Mouse (Mus musculus): ENCODE results near the gene Tmem119. TPM values are rescaled to one million over a fixed set of nuclear protein-coding genes. Genes with fewer than 3 reads are reported as not detected.

Tmem119 gene
- total and polyA plus RNA-seq, 3 experiments = 0.13 TPM; not detected in 2

DNA sequence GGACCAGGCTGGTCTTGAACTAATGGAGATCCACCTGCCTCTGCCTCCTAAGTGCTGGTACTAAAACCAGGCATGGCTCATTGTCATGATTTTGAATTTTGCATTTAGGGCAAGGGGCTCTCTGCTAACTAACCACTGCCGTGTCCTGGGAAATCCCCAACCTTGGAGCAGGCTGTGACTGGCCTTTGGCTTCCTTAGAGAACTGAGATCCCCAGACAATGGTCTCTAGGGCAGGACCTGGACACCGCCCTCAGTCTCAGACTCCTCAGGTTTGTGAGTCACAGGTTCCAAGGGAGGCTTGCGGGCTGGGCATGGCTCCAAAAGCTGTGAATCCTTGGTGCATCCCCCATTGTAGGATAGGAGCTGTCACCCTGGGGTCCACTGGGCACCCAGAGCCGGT is 26.3 kb upstream of the Tmem119 start:
- H3K27ac ChIP-seq (ENCODE audit: control insufficient read depth, low read depth, low read length) = no peak overlapping the region
- no peak for TF ChIP-seq HCFC1 (IDR thresholded peaks at IDR 0.05; ENCODE audit: low read depth, low read length)
- TF ChIP-seq CTCF (IDR thresholded peaks at IDR 0.05 in 2 of 3, conservative IDR thresholded peaks at IDR 0.05 in 1 of 3; ENCODE audit: control insufficient read depth in 1 of 3, insufficient read depth in 1 of 3, low read depth in 2 of 3, low read length in 3 of 3, poor library complexity in 1 of 3, severe bottlenecking in 1 of 3) = no peak
- TF ChIP-seq SIN3A (IDR thresholded peaks at IDR 0.05; ENCODE audit: low read length) = no peak
- TF ChIP-seq ZMIZ1 (IDR thresholded peaks at IDR 0.05; ENCODE audit: low read depth, low read length) = no peak
- TF ChIP-seq MXI1 (IDR thresholded peaks at IDR 0.05; ENCODE audit: low read depth, low read length) = no peak
- no peak for TF ChIP-seq CHD1 (IDR thresholded peaks at IDR 0.05; ENCODE audit: low read depth, low read length)
- no peak for TF ChIP-seq ELF1 (IDR thresholded peaks at IDR 0.05; ENCODE audit: low read depth, low read length)
- TF ChIP-seq BHLHE40 (IDR thresholded peaks at IDR 0.05; ENCODE audit: borderline replicate concordance, low read depth, low read length) = no peak
- TF ChIP-seq ZC3H11A (IDR thresholded peaks at IDR 0.05; ENCODE audit: low read depth, low read length) = no peak
- no peak for TF ChIP-seq E2F4 (IDR thresholded peaks at IDR 0.05; ENCODE audit: borderline replicate concordance, low read depth, low read length)
- H3K9me3 ChIP-seq (replicated peaks; ENCODE audit: insufficient read depth, low read length) = no peaks in the 10 kb centered on the region
- H3K4me3 ChIP-seq (ENCODE audit: control insufficient read depth in 1 of 2, insufficient read depth in 1 of 2, low read depth in 2 of 2, low read length in 2 of 2) = no peak overlapping the region
- peaks cover 0 to 15% of the 10 kb centered on the region in 2 experiments; a peak in 2 of 4 replicates for H3K4me1 ChIP-seq (ENCODE audit: control insufficient read depth in 1 of 2, insufficient read depth in 2 of 2, low read length in 2 of 2)
- H3K36me3 ChIP-seq (ENCODE audit: control insufficient read depth in 1 of 2, insufficient read depth in 2 of 2, low read length in 2 of 2) = peaks cover 0 to 6% of the 10 kb centered on the region in 2 experiments; a peak in 2 of 4 replicates
- no peak overlapping the region for H3K9ac ChIP-seq (ENCODE audit: control insufficient read depth, low read depth, low read length, poor library complexity, severe bottlenecking)
- DNase-seq (ENCODE audit: low read depth, low spot score) = no peak
- H3K79me2 ChIP-seq (ENCODE audit: control insufficient read depth, insufficient read depth, low read length, poor library complexity) = peaks cover 5% of the 10 kb centered on the region
- H3K27me3 ChIP-seq (ENCODE audit: control insufficient read depth in 1 of 2, insufficient read depth in 2 of 2, low read length in 2 of 2) = no peaks in the 10 kb centered on the region

DNA sequence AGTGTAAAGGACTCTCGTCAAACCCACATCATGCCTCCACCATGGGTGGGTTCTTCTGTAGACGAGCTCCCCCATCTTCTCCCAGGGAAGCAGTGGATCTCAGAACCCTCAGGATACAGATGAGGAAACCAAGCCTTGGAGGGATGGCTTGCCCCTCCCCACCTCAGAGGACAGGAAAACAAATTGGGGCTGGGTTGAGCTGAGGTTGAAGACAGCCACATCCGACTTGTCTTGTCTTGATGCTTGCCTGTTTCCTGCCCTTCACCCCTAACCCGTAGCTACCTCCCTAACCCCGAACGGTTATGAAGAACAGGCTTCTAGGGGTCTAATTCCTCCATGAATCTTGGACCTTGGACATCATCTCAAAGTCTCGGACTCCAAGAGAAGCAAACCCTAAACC is 25.2 kb upstream of the Tmem119 start:
- no peak for DNase-seq (ENCODE audit: low read depth, low spot score)
- H3K79me2 ChIP-seq (ENCODE audit: control insufficient read depth, insufficient read depth, low read length, poor library complexity) = peaks cover 5% of the 10 kb centered on the region
- peaks cover 0 to 4% of the 10 kb centered on the region in 2 experiments; a peak in 2 of 4 replicates for H3K36me3 ChIP-seq (ENCODE audit: control insufficient read depth in 1 of 2, insufficient read depth in 2 of 2, low read length in 2 of 2)
- no peak overlapping the region for H3K9ac ChIP-seq (ENCODE audit: control insufficient read depth, low read depth, low read length, poor library complexity, severe bottlenecking)
- no peak overlapping the region for H3K4me3 ChIP-seq (ENCODE audit: control insufficient read depth in 1 of 2, insufficient read depth in 1 of 2, low read depth in 2 of 2, low read length in 2 of 2)
- no peaks in the 10 kb centered on the region for H3K27me3 ChIP-seq (ENCODE audit: control insufficient read depth in 1 of 2, insufficient read depth in 2 of 2, low read length in 2 of 2)
- H3K4me1 ChIP-seq (ENCODE audit: control insufficient read depth in 1 of 2, insufficient read depth in 2 of 2, low read length in 2 of 2) = peaks cover 0 to 10% of the 10 kb centered on the region in 2 experiments; a peak in 2 of 4 replicates
- H3K9me3 ChIP-seq (replicated peaks; ENCODE audit: insufficient read depth, low read length) = no peaks in the 10 kb centered on the region
- H3K27ac ChIP-seq (ENCODE audit: control insufficient read depth, low read depth, low read length) = no peak overlapping the region
- TF ChIP-seq POLR2AphosphoS5 (IDR thresholded peaks at IDR 0.05; ENCODE audit: borderline replicate concordance, low read depth, low read length) (no peak), SMC3 (IDR thresholded peaks at IDR 0.05; ENCODE audit: low read depth, low read length) (no peak), USF1 (IDR thresholded peaks at IDR 0.05; ENCODE audit: low read depth, low read length) (no peak), ZMIZ1 (IDR thresholded peaks at IDR 0.05; ENCODE audit: low read depth, low read length) (no peak), MAFK (IDR thresholded peaks at IDR 0.05; ENCODE audit: borderline replicate concordance, low read depth, low read length) (no peak), E2F4 (IDR thresholded peaks at IDR 0.05; ENCODE audit: borderline replicate concordance, low read depth, low read length) (no peak), CTCF (IDR thresholded peaks at IDR 0.05 in 2 of 3, conservative IDR thresholded peaks at IDR 0.05 in 1 of 3; ENCODE audit: control insufficient read depth in 1 of 3, insufficient read depth in 1 of 3, low read depth in 2 of 3, low read length in 3 of 3, poor library complexity in 1 of 3, severe bottlenecking in 1 of 3) (no peak), MYB (IDR thresholded peaks at IDR 0.05; ENCODE audit: low read depth, low read length) (no peak), HCFC1 (IDR thresholded peaks at IDR 0.05; ENCODE audit: low read depth, low read length) (no peak), MAX (IDR thresholded peaks at IDR 0.05; ENCODE audit: low read length) (no peak), ETS1 (IDR thresholded peaks at IDR 0.05; ENCODE audit: low read depth, low read length) (no peak), CHD1 (IDR thresholded peaks at IDR 0.05; ENCODE audit: low read depth, low read length) (no peak), POLR2AphosphoS2 (IDR thresholded peaks at IDR 0.05; ENCODE audit: low read length) (no peak), NELFE (IDR thresholded peaks at IDR 0.05; ENCODE audit: low read depth, low read length) (no peak)

Measured in MEL (cell line).